Comparison of ENCODE assay signal across 8 mouse cellular contexts in the genomic region with DNA sequence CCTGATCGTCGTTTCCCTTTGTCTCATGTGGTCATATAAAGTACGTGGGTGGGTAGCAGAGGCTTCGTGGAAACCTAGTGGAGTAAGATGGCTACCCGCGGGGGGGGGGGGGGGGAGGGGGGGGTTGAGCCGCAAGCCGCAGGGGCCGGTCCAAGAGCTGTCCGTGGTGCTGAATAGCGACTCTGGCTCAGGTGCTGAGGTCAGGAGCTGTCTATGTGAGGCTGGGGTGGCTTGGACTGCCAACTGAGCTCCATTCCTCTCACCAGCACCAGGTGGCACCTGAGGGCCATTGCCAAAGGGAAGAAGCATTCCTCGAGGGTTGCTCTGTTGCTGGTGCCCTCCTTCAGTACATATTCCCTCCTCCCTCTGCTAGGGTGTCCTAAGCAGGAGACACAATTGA. TPM values are rescaled to one million over a fixed set of nuclear protein-coding genes. Genes with fewer than 3 reads are reported as not detected.
A peak's percentile ranks its signal among the peaks of the same experiment; 100 is the strongest.
DNase-seq lines count a peak whose midpoint lies in the region; ATAC-seq and TF ChIP-seq lines count a peak whose summit lies in the region.

No protein-coding gene starts in this region.

- peak; percentile 50 for ATAC-seq in lung, postnatal 0 days

- intact Hi-C loops in heart, postnatal 25 days (cut with DNase I): no loop called here

- no peak for TF ChIP-seq POLR2A in MEL (IDR thresholded peaks at IDR 0.05; ENCODE audit: control insufficient read depth in 1 of 2, insufficient read depth in 1 of 2, low read depth in 1 of 2, low read length in 2 of 2, poor library complexity in 1 of 2)

- no peak overlapping the region for H3K4me2 ChIP-seq in lung, postnatal 0 days (replicated peaks; ENCODE audit: low read depth, low read length)

- no peak overlapping the region for H3K27ac ChIP-seq in MEL (ENCODE audit: control insufficient read depth, low read depth, low read length)
- H3K27ac ChIP-seq in lung, postnatal 0 days (ENCODE audit: low read length): no peak overlapping the region

- H3K9ac ChIP-seq in MEL (ENCODE audit: control insufficient read depth, low read depth, low read length, poor library complexity, severe bottlenecking): no peak overlapping the region
- no peak overlapping the region for H3K9ac ChIP-seq in lung, postnatal 0 days (replicated peaks; ENCODE audit: low read depth)

- no peak overlapping the region for H3K4me3 ChIP-seq in MEL (ENCODE audit: control insufficient read depth in 1 of 2, insufficient read depth in 1 of 2, low read depth in 2 of 2, low read length in 2 of 2)
- H3K4me3 ChIP-seq in lung, postnatal 0 days (ENCODE audit: low read depth, low read length): no peak overlapping the region

- no peak for TF ChIP-seq EP300 in MEL (IDR thresholded peaks at IDR 0.05; ENCODE audit: low read depth in 1 of 2, low read length in 2 of 2)
- TF ChIP-seq EP300 in lung, postnatal 0 days (IDR thresholded peaks at IDR 0.05): no peak

- no peaks in the 10 kb centered on the region for H3K9me3 ChIP-seq in MEL (replicated peaks; ENCODE audit: insufficient read depth, low read length)
- no peaks in the 10 kb centered on the region for H3K9me3 ChIP-seq in lung, postnatal 0 days (ENCODE audit: low read length)

- no peak for TF ChIP-seq CTCF in MEL (IDR thresholded peaks at IDR 0.05 in 2 of 3, conservative IDR thresholded peaks at IDR 0.05 in 1 of 3; ENCODE audit: control insufficient read depth in 1 of 3, insufficient read depth in 1 of 3, low read depth in 2 of 3, low read length in 3 of 3, poor library complexity in 1 of 3, severe bottlenecking in 1 of 3)
- TF ChIP-seq CTCF in lung, postnatal 0 days (IDR thresholded peaks at IDR 0.05): peak; percentile 60

- peak; percentile 82 for DNase-seq in heart, adult 11 months
- DNase-seq in heart, postnatal 25 days (ENCODE audit: low spot score): no peak
- peak; percentile 42 for DNase-seq in MEL (ENCODE audit: low read depth, low spot score)
- DNase-seq in embryo, embryonic 11.5 days (ENCODE audit: low read depth, low spot score): peak; percentile 34
- DNase-seq in kidney, adult 8-10 months: peak; percentile 23 to 49
- peak; percentile 59 for DNase-seq in lung, postnatal 0 days (ENCODE audit: low spot score)
- DNase-seq in thymus, postnatal 4 days: peak; percentile 75
- DNase-seq in cerebellum, adult 9-10 months: no peak

- no peaks in the 10 kb centered on the region for H3K36me3 ChIP-seq in MEL (ENCODE audit: control insufficient read depth in 1 of 2, insufficient read depth in 2 of 2, low read length in 2 of 2)
- H3K36me3 ChIP-seq in lung, postnatal 0 days (ENCODE audit: insufficient read depth, low read length): no peaks in the 10 kb centered on the region

- no peaks in the 10 kb centered on the region for H3K27me3 ChIP-seq in MEL (ENCODE audit: control insufficient read depth in 1 of 2, insufficient read depth in 2 of 2, low read length in 2 of 2)
- H3K27me3 ChIP-seq in lung, postnatal 0 days (replicated peaks; ENCODE audit: insufficient read depth, low read length): no peaks in the 10 kb centered on the region

- no peaks in the 10 kb centered on the region for H3K4me1 ChIP-seq in MEL (ENCODE audit: control insufficient read depth in 1 of 2, insufficient read depth in 2 of 2, low read length in 2 of 2)
- H3K4me1 ChIP-seq in lung, postnatal 0 days (ENCODE audit: insufficient read depth, low read depth, low read length): no peaks in the 10 kb centered on the region

- no peak for TF ChIP-seq RAD21 in MEL (IDR thresholded peaks at IDR 0.05; ENCODE audit: low read depth, low read length)

- WGBS in lung, postnatal 0 days: 3% methylated on average over 9 of the region's 12 CpGs

- H3K79me2 ChIP-seq in MEL (ENCODE audit: control insufficient read depth, insufficient read depth, low read length, poor library complexity): no peaks in the 10 kb centered on the region

TF ChIP-seq in MEL, 35 proteins besides CTCF, POLR2A, EP300 and RAD21:
- no peak for TF ChIP-seq NELFE (IDR thresholded peaks at IDR 0.05; ENCODE audit: low read depth, low read length)
- TF ChIP-seq USF2 (IDR thresholded peaks at IDR 0.05; ENCODE audit: borderline replicate concordance in 1 of 2, insufficient read depth in 1 of 2, low read depth in 1 of 2, low read length in 2 of 2): no peak
- no peak for TF ChIP-seq MXI1 (IDR thresholded peaks at IDR 0.05; ENCODE audit: low read depth, low read length)
- TF ChIP-seq ZMIZ1 (IDR thresholded peaks at IDR 0.05; ENCODE audit: low read depth, low read length): no peak
- no peak for TF ChIP-seq MYB (IDR thresholded peaks at IDR 0.05; ENCODE audit: low read depth, low read length)

RNA-seq across cellular contexts. Expression of a gene that starts 31.0 kb away (rescaled TPM):
- total RNA-seq in heart, postnatal 25 days (2021): 100 to 1,000 TPM; 368 to 372 TPM
- 332 and 333 TPM in 2 replicates for total RNA-seq in MEL (2012; rRNA removed)
- 100 to 1,000 TPM; 426 to 934 TPM for polyA plus RNA-seq in MEL (2012; ENCODE audit: insufficient read depth in 1 of 2, insufficient read length in 2 of 2, low read depth in 1 of 2, low replicate concordance in 2 of 2, missing spikeins in 1 of 2)
- polyA plus RNA-seq in lung, postnatal 0 days (2015; fragmentation: Nextera tagmentation; extraction: Ambion mirVana): 156 and 165 TPM in 2 replicates

RNA-seq across cellular contexts. Expression of a gene that starts 44.7 kb away (rescaled TPM):
- total RNA-seq in heart, postnatal 25 days (2021): 10 to 100 TPM; 17.1 to 18.8 TPM
- total RNA-seq in MEL (2012; rRNA removed): 16.6 and 17.8 TPM in 2 replicates
- 10 to 100 TPM in 1 of 2 experiments, not detected in 1; 44.8 TPM for polyA plus RNA-seq in MEL (2012; ENCODE audit: insufficient read depth in 1 of 2, insufficient read length in 2 of 2, low read depth in 1 of 2, low replicate concordance in 2 of 2, missing spikeins in 1 of 2)
- polyA plus RNA-seq in lung, postnatal 0 days (2015; fragmentation: Nextera tagmentation; extraction: Ambion mirVana): 16.4 and 19.8 TPM in 2 replicates

RNA-seq across cellular contexts. Expression of a gene that starts 57.1 kb away (rescaled TPM):
- 1 to 10 TPM; 1.5 to 1.7 TPM for total RNA-seq in heart, postnatal 25 days (2021)
- total RNA-seq in MEL (2012; rRNA removed): not detected in 2 replicates
- not detected for polyA plus RNA-seq in MEL (2012; ENCODE audit: insufficient read depth in 1 of 2, insufficient read length in 2 of 2, low read depth in 1 of 2, low replicate concordance in 2 of 2, missing spikeins in 1 of 2)
- polyA plus RNA-seq in lung, postnatal 0 days (2015; fragmentation: Nextera tagmentation; extraction: Ambion mirVana): 0.14 and 0.35 TPM in 2 replicates

Comparison
In these comparisons a context has a peak if more than half of its experiments do, and no peak if none do; other contexts are left out.
1. DNase-seq: peak in heart, adult 11 months (single experiment), MEL (single experiment), embryo, embryonic 11.5 days (single experiment), kidney, adult 8-10 months (2 of 2), lung, postnatal 0 days (single experiment) and thymus, postnatal 4 days (single experiment); none in heart, postnatal 25 days (single experiment) and cerebellum, adult 9-10 months (single experiment).